Mouse (Mus musculus) liver, adult (tissue): ENCODE results near the gene Casp7.

Source experiments
- GATA4 ChIP-seq: IDR thresholded peaks from 2 replicates; pipeline ENCODE4 v1.6.1; 2014; ENCODE audit warnings: mild to moderate bottlenecking, low read length; ENCODE audit not compliant: insufficient replicate concordance

The Casp7 gene

GRCm38 (mm10) chr19:56396669-56397621, at the start of gene Casp7:
TSS of gene Casp7 (plus strand) at chr19:56397129.
- peak; percentile 43; the same call in 1 of the 2 replicates for TF ChIP-seq GATA4

DNA sequence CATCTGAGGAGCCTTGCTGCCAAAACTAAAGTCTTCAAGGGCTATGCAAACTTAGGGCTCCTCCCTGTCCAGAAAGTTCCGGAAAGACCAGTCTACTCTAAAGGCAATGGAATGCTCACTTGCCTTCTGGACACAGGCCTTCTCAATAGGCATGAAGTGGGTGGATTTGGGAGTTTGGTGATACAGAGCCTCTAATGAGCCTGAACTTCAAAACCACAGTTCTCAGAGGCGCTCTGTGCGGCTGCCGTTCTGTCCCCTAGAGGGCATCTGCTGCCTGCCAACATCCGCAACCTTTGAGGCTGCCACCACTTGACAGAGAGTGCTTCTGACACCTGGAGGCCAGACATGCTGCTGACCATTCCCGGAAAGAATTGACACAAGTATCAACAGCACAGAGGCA, 47.6 kb upstream of the Casp7 start:
- no peak for TF ChIP-seq GATA4

DNA sequence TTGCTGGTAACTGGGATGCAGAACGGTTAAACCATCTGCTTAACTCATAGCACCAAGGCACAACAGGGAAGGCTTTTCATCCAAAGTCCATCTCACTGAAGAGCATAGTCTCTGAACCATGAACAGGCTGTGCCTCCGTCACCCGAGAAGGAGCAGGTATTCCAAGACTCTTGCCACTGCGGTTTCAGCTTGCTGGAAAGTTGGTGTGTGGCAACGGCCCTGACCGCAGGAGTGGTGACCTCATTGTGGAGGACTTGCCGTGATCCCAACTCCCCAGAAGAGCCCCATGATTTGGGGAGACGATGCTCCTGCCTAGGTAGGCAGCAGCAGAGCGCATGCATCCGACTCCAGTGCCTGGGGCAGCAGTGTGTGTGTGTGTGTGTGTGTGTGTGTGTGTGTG, 43.2 kb upstream of the Casp7 start:
- no peak for TF ChIP-seq GATA4

GRCm38 (mm10) chr19:56355201-56355600, 41.7 kb upstream of the Casp7 start:
- no peak for TF ChIP-seq GATA4

GRCm38 (mm10) chr19:56356480-56357373, 40.2 kb upstream of the Casp7 start:
- no peak for TF ChIP-seq GATA4

DNA sequence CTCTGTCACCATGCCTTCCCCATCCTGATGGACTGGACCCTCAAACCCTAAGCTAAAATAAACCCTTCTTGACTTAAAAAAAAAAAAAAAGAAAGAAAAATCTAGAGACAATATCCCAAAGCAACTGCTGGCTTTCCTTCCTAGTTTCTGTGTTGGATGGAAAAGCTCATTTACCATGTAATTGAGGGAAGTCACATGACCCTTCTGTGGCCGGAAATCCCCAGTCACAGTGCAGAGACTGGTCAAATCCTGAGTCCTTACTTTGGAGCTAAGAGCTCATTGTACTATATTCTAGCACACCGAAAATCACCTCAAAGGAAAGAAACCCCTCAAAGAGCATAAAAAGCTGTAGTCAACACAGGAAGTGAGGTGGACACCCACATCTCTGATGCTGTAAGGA, 38.0 kb upstream of the Casp7 start:
- TF ChIP-seq GATA4: no peak

DNA sequence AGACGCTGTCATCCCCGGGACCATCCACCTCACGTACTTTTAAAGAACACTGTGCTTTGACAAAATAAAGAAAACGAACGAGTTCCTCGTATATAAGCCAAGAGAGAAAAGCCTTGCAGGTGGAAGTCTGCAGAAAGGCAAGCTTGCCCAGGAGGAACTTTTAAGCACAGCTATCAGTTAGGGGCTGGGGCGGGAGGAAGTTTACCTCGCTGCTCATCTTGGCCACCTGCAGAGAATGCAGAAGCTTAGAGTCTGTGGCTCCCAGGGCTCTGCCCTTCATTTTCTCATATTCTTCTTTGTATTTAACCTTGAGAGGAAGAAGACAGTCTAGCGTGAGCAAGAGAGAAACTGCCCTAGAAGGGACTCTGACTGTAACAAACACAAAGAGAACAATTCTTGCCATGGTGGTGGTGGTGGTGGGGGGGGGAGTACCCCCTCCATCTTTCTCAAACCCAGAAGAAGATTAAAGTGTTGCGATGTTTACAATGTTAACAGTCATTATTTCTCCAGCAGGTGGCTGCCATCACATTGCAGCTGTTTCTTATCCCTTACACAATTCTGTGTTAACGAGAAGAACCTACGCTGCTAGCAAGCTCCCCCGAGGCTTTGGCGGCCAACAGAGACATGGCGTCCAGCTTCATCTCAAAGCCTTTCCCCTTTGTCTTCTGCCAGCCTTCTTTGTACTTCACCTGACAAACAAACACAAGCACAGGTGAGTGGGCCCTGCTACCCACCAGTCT, 33.0 kb upstream of the Casp7 start:
- TF ChIP-seq GATA4: no peak

GRCm38 (mm10) chr19:56364563-56364962, 32.4 kb upstream of the Casp7 start:
- no peak for TF ChIP-seq GATA4

DNA sequence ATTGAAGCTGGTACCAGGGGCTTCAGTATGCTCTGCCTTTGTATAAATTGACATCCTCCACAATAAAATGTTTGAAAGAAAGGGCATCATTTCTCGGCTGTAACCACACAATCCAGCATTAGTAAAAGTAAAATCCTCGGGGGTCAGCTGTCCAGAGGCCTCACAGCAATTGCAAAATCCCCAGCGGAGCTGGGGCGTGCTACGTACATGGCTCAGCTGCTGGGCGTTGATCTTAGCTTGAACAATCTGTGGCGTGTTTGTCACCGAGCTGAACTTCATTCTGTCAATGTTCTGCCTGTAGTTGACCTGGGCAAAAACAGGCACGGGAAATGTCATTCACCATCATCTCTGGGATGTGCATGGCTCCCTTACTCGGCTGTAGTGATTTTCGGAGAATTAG, 30.8 kb upstream of the Casp7 start:
- no peak for TF ChIP-seq GATA4

DNA sequence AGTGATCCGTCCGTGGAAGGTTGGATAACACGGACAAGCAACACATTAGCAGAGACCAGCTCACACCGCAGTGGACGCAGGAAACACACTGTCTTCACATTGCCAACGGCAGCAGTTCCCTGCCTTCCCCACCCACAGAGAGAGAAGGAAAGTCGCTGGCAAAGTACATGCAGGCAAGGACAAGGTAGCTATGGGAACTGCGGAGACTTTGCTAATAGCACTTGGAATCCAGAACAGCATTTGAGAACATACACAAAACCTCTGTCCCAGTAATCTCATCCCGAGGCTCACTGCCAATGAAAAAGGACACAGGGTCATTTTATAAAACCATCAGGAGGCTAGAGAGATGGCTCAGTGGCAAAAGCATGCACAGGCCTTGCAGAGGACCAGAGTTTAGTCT, 30.3 kb upstream of the Casp7 start:
- TF ChIP-seq GATA4: no peak

- TF ChIP-seq GATA4: no peak
Observed at GRCm38 (mm10) chr19:56367778-56368177, 29.2 kb upstream of the Casp7 start.

GRCm38 (mm10) chr19:56368912-56369311, 28.0 kb upstream of the Casp7 start:
- TF ChIP-seq GATA4: no peak

- no peak for TF ChIP-seq GATA4
Observed at GRCm38 (mm10) chr19:56370389-56371150, 26.4 kb upstream of the Casp7 start.

DNA sequence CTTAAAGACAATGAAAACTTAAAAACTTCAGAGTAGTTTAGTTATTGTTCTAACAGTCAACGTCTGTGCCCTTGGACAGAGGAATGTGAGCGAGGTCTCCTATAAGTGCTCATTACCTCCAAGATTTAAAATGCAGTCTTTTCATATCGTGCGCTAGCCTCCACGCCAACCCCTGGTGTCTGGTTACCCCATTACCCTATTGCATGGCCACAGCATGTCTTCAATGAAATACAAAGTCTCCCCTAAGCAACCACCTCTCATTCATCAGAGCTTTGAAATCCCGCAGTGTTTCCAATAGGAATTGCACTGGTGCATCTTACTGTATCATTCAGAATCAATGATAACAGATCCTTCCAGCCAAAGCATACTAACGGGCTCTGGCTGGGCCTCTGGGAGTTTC, 24.7 kb upstream of the Casp7 start:
- no peak for TF ChIP-seq GATA4
